Mouse (Mus musculus) embryonic stem cell, embryonic (primary cell): ENCODE measurements around the gene Rph3al.

Experiments
- CTCF ChIA-PET, 4 experiments: fragments of 300-600 bp in 2 of 4; fragments of 350-600 bp in 2 of 4; sonication (Branson Sonifier 250); formaldehyde crosslinking; loops; one replicate each; lab custom pipeline; 2022; ENCODE audit warnings: inconsistent platforms in 2 of 4; lab: Charles Lee
- POLR2A ChIA-PET, 4 experiments: fragments of 300-600 bp in 2 of 4; fragments of 350-600 bp in 2 of 4; sonication (Branson Sonifier 250); formaldehyde crosslinking; loops; one replicate each; lab custom pipeline; 2022; ENCODE audit warnings: antibody characterized with exemption in 4 of 4, inconsistent platforms in 1 of 4; lab: Charles Lee

Rph3al gene

GRCm38 (mm10) chr11:75862466-75862865 lies 75.8 kb downstream of the Rph3al start:
- POLR2A ChIA-PET = no interaction called here
- CTCF ChIA-PET = no interaction called here

DNA sequence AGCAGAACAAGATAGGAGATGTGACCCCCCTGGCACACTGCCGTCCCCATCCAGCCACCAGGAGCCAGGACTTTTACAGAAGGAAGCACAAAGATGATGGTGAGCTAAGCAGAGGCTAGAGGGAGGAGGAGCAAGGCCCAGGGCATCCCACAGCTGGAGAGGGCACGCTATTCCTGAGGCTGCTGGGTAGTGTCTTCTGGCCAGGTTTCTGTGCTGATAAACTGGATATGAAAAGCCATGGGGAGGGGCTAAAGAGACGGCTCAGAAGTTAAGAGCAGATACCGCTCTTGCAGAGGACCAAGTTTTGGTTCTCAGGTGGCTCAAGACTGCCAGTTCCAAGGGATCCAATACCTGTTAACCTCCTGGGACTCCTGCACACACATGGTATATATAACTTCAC lies 76.6 kb downstream of the Rph3al start:
- ChIA-PET POLR2A (interaction anchor here in 1 of 4 experiments (1.2 kb wide), 1 partner anchor 42 kb away, joined by 3 read pairs; no protein-coding TSS in a partner anchor), CTCF (no interaction called here)

DNA sequence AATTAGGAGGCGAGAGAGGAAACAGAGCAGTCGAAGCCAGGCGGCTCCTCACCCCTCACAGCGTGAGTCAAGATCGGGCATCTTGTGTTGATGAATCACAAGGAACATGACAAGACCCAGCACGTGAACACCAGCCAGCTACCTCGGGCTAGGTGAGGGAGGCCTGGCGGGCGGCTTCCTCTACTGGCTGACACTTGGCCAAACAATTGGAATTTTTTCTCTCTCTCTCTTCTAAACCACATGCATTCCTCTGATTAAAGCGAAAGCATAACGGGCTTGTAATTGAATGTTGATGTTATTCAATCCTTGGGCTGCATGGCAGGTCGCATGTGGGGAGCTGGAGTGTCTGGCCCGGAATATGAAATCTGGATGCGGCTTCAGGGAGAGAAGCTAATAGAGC lies 77.0 kb downstream of the Rph3al start:
- ChIA-PET CTCF (no interaction called here), POLR2A (interaction anchor here in 1 of 4 experiments (0.6 to 1.2 kb wide), 2 partner anchors 42 to 75 kb away, joined by 3 to 5 read pairs; no protein-coding TSS in a partner anchor)

GRCm38 (mm10) chr11:75859460-75859859 lies 78.8 kb downstream of the Rph3al start:
- ChIA-PET CTCF (interaction anchor here in 2 of 4 experiments (0.6 kb wide), 2 partner anchors 29 to 927 kb away, joined by 9 to 11 read pairs; no protein-coding TSS in a partner anchor), POLR2A (interaction anchor here in 1 of 4 experiments (1.1 kb wide), 1 partner anchor 36 kb away, joined by 3 read pairs; no protein-coding TSS in a partner anchor)

DNA sequence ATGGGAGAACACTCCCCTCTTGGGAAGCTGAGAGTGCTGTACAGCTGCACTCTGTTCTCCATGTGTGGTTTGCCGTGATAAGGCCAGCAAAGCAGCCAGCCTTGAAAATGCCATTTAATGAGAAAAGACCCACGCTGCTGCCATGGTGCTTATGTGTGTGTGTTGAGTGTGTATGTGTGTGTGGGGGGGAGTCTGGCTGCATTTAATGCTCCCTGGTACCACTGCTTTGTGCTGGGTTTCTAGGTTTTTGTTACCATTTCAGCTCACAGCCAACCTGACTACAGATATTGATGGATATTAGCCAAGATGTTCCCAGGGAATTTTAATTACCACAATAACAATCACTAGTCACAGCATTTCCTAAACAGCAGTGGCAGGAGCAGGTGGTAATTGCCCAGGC lies 79.3 kb downstream of the Rph3al start:
- ChIA-PET CTCF (interaction anchor here in 2 of 4 experiments (0.6 kb wide), 2 partner anchors 30 to 926 kb away, joined by 9 to 11 read pairs; no protein-coding TSS in a partner anchor), POLR2A (no interaction called here)

DNA sequence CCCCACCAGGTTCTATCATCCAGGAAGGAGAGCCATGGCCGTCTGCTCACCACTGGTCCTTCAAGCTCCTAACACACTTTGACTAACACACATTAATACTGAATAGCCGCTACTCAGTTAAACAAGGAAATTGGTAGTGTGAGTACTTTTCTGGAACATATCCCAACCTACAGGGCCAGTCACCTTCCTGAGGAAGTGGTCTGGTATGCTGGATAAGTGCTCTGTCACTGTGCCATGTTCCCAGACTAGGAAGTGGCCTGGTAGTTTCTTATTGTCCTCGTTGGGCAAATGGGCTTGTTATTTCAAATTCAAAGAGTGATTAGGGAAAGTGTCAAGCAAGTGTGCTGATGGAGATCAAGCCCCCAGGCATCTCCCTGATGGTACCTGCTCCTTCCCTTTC lies 80.4 kb downstream of the Rph3al start:
- CTCF ChIA-PET = interaction anchor here in 1 of 4 experiments (0.6 kb wide), 1 partner anchor 527 kb away, joined by 5 read pairs; no protein-coding TSS in a partner anchor
- POLR2A ChIA-PET = no interaction called here

- POLR2A ChIA-PET = no interaction called here
- CTCF ChIA-PET = no interaction called here
Observed at GRCm38 (mm10) chr11:75854327-75854726, 83.9 kb downstream of the Rph3al start.

DNA sequence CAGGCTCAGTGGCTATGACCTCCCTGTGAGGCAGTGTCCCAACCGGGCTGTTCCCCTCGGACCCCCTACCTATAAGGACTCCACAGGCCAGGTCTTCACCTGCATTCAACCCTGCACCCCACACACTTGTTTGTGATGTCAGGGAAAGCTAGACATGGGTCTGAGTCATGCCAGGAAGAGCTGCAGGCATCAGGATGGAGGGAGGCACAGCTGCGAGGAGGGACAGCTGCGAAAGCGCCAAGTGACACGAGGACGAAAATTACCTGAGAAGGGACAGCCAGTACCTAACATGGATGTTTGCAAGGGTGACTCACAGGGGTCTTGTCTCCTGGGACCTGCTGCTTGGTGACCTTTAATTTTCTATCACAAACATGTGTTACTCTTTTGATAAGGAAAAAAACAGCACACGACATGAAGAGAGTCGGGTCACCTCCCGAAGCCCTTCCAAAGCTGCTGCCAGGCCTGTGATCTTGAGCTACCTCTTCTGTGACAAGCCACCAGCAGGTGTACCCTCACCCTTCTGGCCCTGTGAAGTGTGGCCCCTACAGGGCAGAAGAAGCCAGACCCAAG lies 85.1 kb downstream of the Rph3al start:
- CTCF ChIA-PET = no interaction called here

GRCm38 (mm10) chr11:75852485-75852884 lies 85.7 kb downstream of the Rph3al start:
- ChIA-PET CTCF (interaction anchor here in 2 of 4 experiments (0.7 kb wide), 2 partner anchors 79 to 132 kb away, joined by 3 read pairs; no protein-coding TSS in a partner anchor), POLR2A (interaction anchor here in 1 of 4 experiments (0.8 kb wide), 1 partner anchor 13 kb away, joined by 4 read pairs; no protein-coding TSS in a partner anchor)

More for the DNA sequence above, 85.1 kb downstream of the Rph3al start:
- POLR2A ChIA-PET = interaction anchor here in 1 of 4 experiments (0.7 kb wide), 1 partner anchor 33 kb away, joined by 3 read pairs; no protein-coding TSS in a partner anchor

GRCm38 (mm10) chr11:75849552-75849951 lies 88.7 kb downstream of the Rph3al start:
- POLR2A ChIA-PET = interaction anchor here in 2 of 4 experiments (0.9 to 1.3 kb wide), 2 partner anchors 11 to 15 kb away, joined by 3 to 4 read pairs; no protein-coding TSS in a partner anchor
- CTCF ChIA-PET = interaction anchor here in 2 of 4 experiments (0.7 to 0.9 kb wide), 3 partner anchors 36 to 502 kb away, joined by 3 read pairs; no protein-coding TSS in a partner anchor

GRCm38 (mm10) chr11:75846589-75846988 lies 91.6 kb downstream of the Rph3al start:
- CTCF ChIA-PET = interaction anchor here in 2 of 4 experiments (0.6 to 0.7 kb wide), 2 partner anchors 36 to 120 kb away, joined by 3 read pairs; no protein-coding TSS in a partner anchor
- POLR2A ChIA-PET = interaction anchor here in 2 of 4 experiments (0.5 to 2.4 kb wide), 3 partner anchors 10 to 45 kb away, joined by 3 to 9 read pairs (median 3); no protein-coding TSS in a partner anchor

DNA sequence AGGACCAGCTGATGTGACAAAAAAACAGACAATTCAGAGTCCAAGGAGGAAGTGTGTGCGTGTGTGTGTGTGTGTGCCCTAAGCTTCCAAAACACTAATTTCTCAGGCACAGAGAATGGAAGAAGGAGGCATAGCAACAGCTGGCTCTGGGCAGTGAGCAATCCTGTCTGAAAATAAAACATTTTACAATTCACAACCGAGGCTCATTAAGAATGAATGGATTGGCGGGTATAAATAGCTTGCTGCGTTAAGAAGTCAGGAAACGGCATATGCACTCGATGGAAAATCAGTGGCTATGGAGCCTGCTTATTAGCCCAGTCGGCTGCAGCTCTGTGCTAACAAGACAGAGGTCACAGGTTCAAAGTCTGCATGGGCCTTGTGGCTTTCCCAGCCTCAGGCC lies 92.6 kb downstream of the Rph3al start:
- ChIA-PET POLR2A (interaction anchor here in 2 of 4 experiments (0.6 to 2.4 kb wide), 3 partner anchors 10 to 1144 kb away, joined by 3 to 9 read pairs (median 3); no protein-coding TSS in a partner anchor), CTCF (no interaction called here)

- CTCF ChIA-PET = interaction anchor here in 3 of 4 experiments (0.6 to 1.5 kb wide), 6 partner anchors 32 to 124 kb away, joined by 3 to 4 read pairs (median 3); no protein-coding TSS in a partner anchor
- POLR2A ChIA-PET = interaction anchor here in 3 of 4 experiments (0.5 to 1.2 kb wide), 4 partner anchors 20 to 505 kb away, joined by 3 read pairs; no protein-coding TSS in a partner anchor
Observed at GRCm38 (mm10) chr11:75842904-75843619, 95.2 kb downstream of the Rph3al start.

- CTCF ChIA-PET = interaction anchor here in 1 of 4 experiments (1.2 kb wide), 1 partner anchor 62 kb away, joined by 3 read pairs; no protein-coding TSS in a partner anchor
- POLR2A ChIA-PET = interaction anchor here in 1 of 4 experiments (1.2 kb wide), 1 partner anchor 22 kb away, joined by 3 read pairs; no protein-coding TSS in a partner anchor
Observed at GRCm38 (mm10) chr11:75841503-75841902, 96.7 kb downstream of the Rph3al start.

DNA sequence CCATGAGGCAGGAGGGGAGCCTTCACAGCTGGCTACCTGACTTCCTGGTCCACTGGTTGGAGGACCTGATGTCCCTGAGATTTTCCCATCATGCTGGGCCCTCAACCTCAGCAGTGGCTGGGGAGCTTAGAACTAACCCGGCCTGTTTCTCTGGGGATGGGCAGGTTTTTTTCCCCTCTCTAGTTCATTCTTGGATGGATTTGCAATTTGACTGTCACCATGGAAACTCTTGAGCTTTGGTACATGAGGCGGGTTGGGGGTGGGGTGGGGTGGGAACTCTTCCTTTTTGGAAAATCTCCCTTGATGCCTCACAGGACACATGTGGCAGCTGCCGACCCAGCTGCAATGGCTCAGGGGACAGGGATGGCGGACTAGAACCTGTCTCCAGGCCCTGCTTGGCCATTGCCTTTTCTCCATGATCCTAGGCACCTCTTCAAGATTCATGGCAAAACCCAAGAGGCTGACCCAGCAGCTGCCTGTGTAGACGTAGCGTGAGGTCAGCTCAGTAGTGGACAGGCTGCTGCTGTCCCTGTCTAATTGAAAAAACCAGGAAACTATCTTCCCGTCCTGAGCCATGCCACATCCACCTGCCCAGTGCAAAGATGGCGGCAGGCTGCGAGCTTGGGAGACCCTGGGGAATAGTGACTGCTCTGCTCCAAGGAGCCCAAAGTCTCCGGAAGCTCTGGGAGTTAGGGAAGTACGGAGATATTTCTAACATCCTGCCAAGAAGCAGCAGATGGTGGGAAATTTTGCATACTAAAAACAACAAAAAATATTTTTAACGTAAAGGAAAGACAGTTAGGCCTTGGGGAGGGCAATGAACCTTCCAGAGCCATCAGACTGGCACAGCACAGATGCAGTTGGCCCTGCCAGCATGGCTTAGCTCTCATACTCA lies 98.4 kb downstream of the Rph3al start:
- CTCF ChIA-PET = interaction anchor here in 2 of 4 experiments (0.6 kb wide), 2 partner anchors 1209 to 1249 kb away, joined by 3 read pairs; no protein-coding TSS in a partner anchor
- POLR2A ChIA-PET = interaction anchor here in 2 of 4 experiments (0.5 to 1.2 kb wide), 4 partner anchors 20 to 98 kb away, joined by 3 to 4 read pairs (median 3); no protein-coding TSS in a partner anchor

GRCm38 (mm10) chr11:75838861-75839426 lies 99.3 kb downstream of the Rph3al start:
- ChIA-PET CTCF (interaction anchor here in 3 of 4 experiments (0.6 kb wide), 4 partner anchors 26 to 1249 kb away, joined by 3 to 4 read pairs (median 3); no protein-coding TSS in a partner anchor), POLR2A (interaction anchor here in 2 of 4 experiments (0.5 to 1.2 kb wide), 6 partner anchors 21 to 97 kb away, joined by 3 to 5 read pairs (median 3); no protein-coding TSS in a partner anchor)

DNA sequence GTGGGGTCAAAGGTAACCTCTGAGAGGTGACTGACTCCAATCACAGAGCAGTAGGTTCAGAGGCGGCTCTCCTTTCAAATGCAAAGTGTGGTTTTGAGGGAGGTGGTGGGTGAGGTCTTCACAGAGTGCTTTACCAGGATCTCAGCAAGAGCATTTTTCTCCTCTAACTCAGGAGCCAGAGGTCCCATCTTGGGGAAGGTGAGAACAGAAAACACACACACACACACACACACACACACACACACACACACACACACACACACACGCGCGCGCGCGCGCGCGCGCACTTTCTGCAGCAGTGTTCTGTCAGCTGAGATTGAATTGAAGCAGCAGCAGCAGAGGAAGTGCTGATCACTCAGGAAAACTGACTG lies 102.0 kb downstream of the Rph3al start:
- ChIA-PET CTCF (interaction anchor here in 2 of 4 experiments (0.6 to 1.0 kb wide), 3 partner anchors 55 to 123 kb away, joined by 3 to 5 read pairs (median 4); no protein-coding TSS in a partner anchor), POLR2A (interaction anchor here in 1 of 4 experiments (0.6 to 2.5 kb wide), 3 partner anchors 11 to 128 kb away, joined by 3 to 9 read pairs (median 3); no protein-coding TSS in a partner anchor)
